Mouse (Mus musculus): ENCODE measurements around the gene H2afy. TPM values are rescaled to one million over a fixed set of nuclear protein-coding genes. Genes with fewer than 3 reads are reported as not detected.

Gene H2afy
- polyA plus RNA-seq, 2 experiments = 297 to 304 TPM

GRCm38 (mm10) chr13:56052781-56053180 lies 83.4 kb downstream of the H2afy start:
- no peak overlapping the region for H3K9ac ChIP-seq (ENCODE audit: low read depth, low read length, severe bottlenecking)

GRCm38 (mm10) chr13:56050246-56050645 lies 85.9 kb downstream of the H2afy start:
- no peak overlapping the region for H3K4me2 ChIP-seq (replicated peaks; ENCODE audit: low read depth, low read length, severe bottlenecking)
- DNase-seq (ENCODE audit: low spot score) (no peak), ATAC-seq (ENCODE audit: low FRiP score, low read depth) (no peak)
- no peak for TF ChIP-seq POLR2A (IDR thresholded peaks at IDR 0.05; ENCODE audit: borderline replicate concordance, extremely low read depth, insufficient read depth, insufficient read length)
- no peaks in the 10 kb centered on the region for H3K27me3 ChIP-seq (ENCODE audit: control insufficient read depth, insufficient read depth, low read length)
- WGBS = 25% methylated on average over 6 of the region's 6 CpGs
- peaks cover 14% of the 10 kb centered on the region; the same call in 1 of the 2 replicates for H3K4me1 ChIP-seq (ENCODE audit: control insufficient read depth, insufficient read depth, low read length)
- H3K4me3 ChIP-seq (replicated peaks; ENCODE audit: low read length) = no peak overlapping the region
- no peak overlapping the region for H3K27ac ChIP-seq (replicated peaks; ENCODE audit: low read depth, low read length)
- no peak overlapping the region for H3K9ac ChIP-seq (ENCODE audit: low read depth, low read length, severe bottlenecking)
- H3K9me3 ChIP-seq (ENCODE audit: control insufficient read depth, low read length) = no peaks in the 10 kb centered on the region
- H3K36me3 ChIP-seq (ENCODE audit: control insufficient read depth, insufficient read depth, low read length) = no peaks in the 10 kb centered on the region

More at GRCm38 (mm10) chr13:56052781-56053180, 83.4 kb downstream of the H2afy start:
- no peaks in the 10 kb centered on the region for H3K9me3 ChIP-seq (ENCODE audit: control insufficient read depth, low read length)
- DNase-seq (ENCODE audit: low spot score) (peak; percentile 69), ATAC-seq (ENCODE audit: low FRiP score, low read depth) (peak; percentile 88)
- H3K4me3 ChIP-seq (replicated peaks; ENCODE audit: low read length) = no peak overlapping the region
- H3K4me2 ChIP-seq (replicated peaks; ENCODE audit: low read depth, low read length, severe bottlenecking) = no peak overlapping the region
- H3K27me3 ChIP-seq (ENCODE audit: control insufficient read depth, insufficient read depth, low read length) = no peaks in the 10 kb centered on the region
- H3K4me1 ChIP-seq (ENCODE audit: control insufficient read depth, insufficient read depth, low read length) = peaks cover 14% of the 10 kb centered on the region; the same call in 1 of the 2 replicates
- no peak for TF ChIP-seq POLR2A (IDR thresholded peaks at IDR 0.05; ENCODE audit: borderline replicate concordance, extremely low read depth, insufficient read depth, insufficient read length)
- H3K27ac ChIP-seq (replicated peaks; ENCODE audit: low read depth, low read length) = 0 out of 2 replicates have a peak overlapping the region, but pooled peaks have one; percentile 29
- 12% methylated on average over 10 of the region's 10 CpGs for WGBS
- no peaks in the 10 kb centered on the region for H3K36me3 ChIP-seq (ENCODE audit: control insufficient read depth, insufficient read depth, low read length)

- TF ChIP-seq POLR2A (IDR thresholded peaks at IDR 0.05; ENCODE audit: borderline replicate concordance, extremely low read depth, insufficient read depth, insufficient read length) = no peak
- Histone ChIP-seq H3K4me2 (replicated peaks; ENCODE audit: low read depth, low read length, severe bottlenecking) (no peak overlapping the region), H3K27me3 (ENCODE audit: control insufficient read depth, insufficient read depth, low read length) (no peaks in the 10 kb centered on the region), H3K4me3 (replicated peaks; ENCODE audit: low read length) (no peak overlapping the region), H3K9me3 (ENCODE audit: control insufficient read depth, low read length) (no peaks in the 10 kb centered on the region), H3K4me1 (ENCODE audit: control insufficient read depth, insufficient read depth, low read length) (no peaks in the 10 kb centered on the region), H3K27ac (replicated peaks; ENCODE audit: low read depth, low read length) (no peak overlapping the region), H3K9ac (ENCODE audit: low read depth, low read length, severe bottlenecking) (no peak overlapping the region), H3K36me3 (ENCODE audit: control insufficient read depth, insufficient read depth, low read length) (no peaks in the 10 kb centered on the region)
- ATAC-seq (ENCODE audit: low FRiP score, low read depth) (no peak), DNase-seq (ENCODE audit: low spot score) (no peak)
- WGBS = 91% methylated on average over 3 of the region's 3 CpGs
Observed at GRCm38 (mm10) chr13:56042221-56042620, 93.9 kb downstream of the H2afy start.

GRCm38 (mm10) chr13:56040621-56041020 lies 95.5 kb downstream of the H2afy start:
- no peak for ATAC-seq (ENCODE audit: low FRiP score, low read depth)
- H3K9ac ChIP-seq (ENCODE audit: low read depth, low read length, severe bottlenecking) = no peak overlapping the region
- TF ChIP-seq POLR2A (IDR thresholded peaks at IDR 0.05; ENCODE audit: borderline replicate concordance, extremely low read depth, insufficient read depth, insufficient read length) = no peak
- WGBS = 78% methylated on average over 3 of the region's 3 CpGs
- H3K27ac ChIP-seq (replicated peaks; ENCODE audit: low read depth, low read length) = no peak overlapping the region
- H3K4me2 ChIP-seq (replicated peaks; ENCODE audit: low read depth, low read length, severe bottlenecking) = no peak overlapping the region
- H3K4me3 ChIP-seq (replicated peaks; ENCODE audit: low read length) = no peak overlapping the region
- H3K4me1 ChIP-seq (ENCODE audit: control insufficient read depth, insufficient read depth, low read length) = no peaks in the 10 kb centered on the region
- H3K27me3 ChIP-seq (ENCODE audit: control insufficient read depth, insufficient read depth, low read length) = no peaks in the 10 kb centered on the region
- no peak for DNase-seq (ENCODE audit: low spot score)
- H3K36me3 ChIP-seq (ENCODE audit: control insufficient read depth, insufficient read depth, low read length) = no peaks in the 10 kb centered on the region
- no peaks in the 10 kb centered on the region for H3K9me3 ChIP-seq (ENCODE audit: control insufficient read depth, low read length)

- WGBS = 66% methylated on average over 10 of the region's 10 CpGs
Observed at GRCm38 (mm10) chr13:56039610-56040371, 96.4 kb downstream of the H2afy start.

More at GRCm38 (mm10) chr13:56039610-56040371, 96.4 kb downstream of the H2afy start:
- Histone ChIP-seq H3K27ac (replicated peaks; ENCODE audit: low read depth, low read length) (no peak overlapping the region), H3K9me3 (ENCODE audit: control insufficient read depth, low read length) (no peaks in the 10 kb centered on the region), H3K4me1 (ENCODE audit: control insufficient read depth, insufficient read depth, low read length) (no peaks in the 10 kb centered on the region), H3K9ac (ENCODE audit: low read depth, low read length, severe bottlenecking) (no peak overlapping the region), H3K36me3 (ENCODE audit: control insufficient read depth, insufficient read depth, low read length) (no peaks in the 10 kb centered on the region), H3K4me3 (replicated peaks; ENCODE audit: low read length) (no peak overlapping the region), H3K4me2 (replicated peaks; ENCODE audit: low read depth, low read length, severe bottlenecking) (no peak overlapping the region), H3K27me3 (ENCODE audit: control insufficient read depth, insufficient read depth, low read length) (no peaks in the 10 kb centered on the region)
- DNase-seq (ENCODE audit: low spot score) (no peak), ATAC-seq (ENCODE audit: low FRiP score, low read depth) (no peak)
- TF ChIP-seq POLR2A (IDR thresholded peaks at IDR 0.05; ENCODE audit: borderline replicate concordance, extremely low read depth, insufficient read depth, insufficient read length) = no peak
